Mouse (Mus musculus): Measurements from ENCODE around the gene Gp2. TPM values are rescaled to one million over a fixed set of nuclear protein-coding genes. Genes with fewer than 3 reads are reported as not detected.

Gene Gp2
- total RNA-seq (2015) (not detected in 2 replicates), total RNA-seq (2017) (not detected in 2 replicates)

DNA sequence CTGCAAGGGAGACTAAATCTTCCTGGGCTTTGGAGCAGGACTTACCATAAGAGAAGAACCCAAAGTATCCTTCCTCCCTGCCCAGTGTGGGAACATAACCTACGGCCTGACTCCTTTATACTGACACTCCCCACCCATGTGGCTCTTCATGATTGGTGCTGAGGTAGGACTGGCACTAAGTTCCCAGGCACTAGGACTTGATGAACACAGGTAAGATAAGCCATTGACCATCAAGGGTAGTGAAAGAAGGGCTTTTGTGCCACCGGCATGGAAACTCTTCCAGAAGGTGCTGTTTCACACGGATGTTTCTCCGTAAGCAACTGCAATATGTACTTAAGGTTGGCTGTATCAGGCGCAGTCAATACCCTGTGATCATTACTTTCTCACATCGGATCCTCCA, at the start of gene Gp2:
Gene Gp2 (minus strand): TSS at position 101 of the 400 bp plus-strand sequence.
- no peak for ATAC-seq (ENCODE audit: poor library complexity, severe bottlenecking)

GRCm38 (mm10) chr7:119490041-119490780, 31.1 kb upstream of the Gp2 start:
- no peak for ATAC-seq (ENCODE audit: poor library complexity, severe bottlenecking)

DNA sequence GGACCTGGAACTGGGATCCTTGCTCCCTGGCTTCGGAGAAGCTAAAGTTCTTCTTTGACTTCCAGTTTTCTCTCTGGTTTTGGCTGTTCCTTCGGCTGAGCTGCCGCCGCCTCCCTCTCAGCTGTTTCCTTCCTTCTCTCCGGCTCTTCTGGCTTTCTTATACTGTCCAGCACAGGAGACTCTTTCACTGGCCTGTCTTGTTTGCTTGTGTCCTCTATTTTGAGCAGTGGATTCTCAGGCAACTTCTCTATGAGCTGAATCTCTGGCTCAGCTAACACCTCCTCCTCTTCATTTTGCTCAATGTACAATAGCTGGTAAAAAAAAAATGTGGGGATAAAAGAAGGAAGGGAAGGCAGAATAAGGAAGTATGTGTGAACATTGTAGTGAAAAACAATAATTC, 27.6 kb upstream of the Gp2 start:
- no peak for ATAC-seq (ENCODE audit: poor library complexity, severe bottlenecking)

DNA sequence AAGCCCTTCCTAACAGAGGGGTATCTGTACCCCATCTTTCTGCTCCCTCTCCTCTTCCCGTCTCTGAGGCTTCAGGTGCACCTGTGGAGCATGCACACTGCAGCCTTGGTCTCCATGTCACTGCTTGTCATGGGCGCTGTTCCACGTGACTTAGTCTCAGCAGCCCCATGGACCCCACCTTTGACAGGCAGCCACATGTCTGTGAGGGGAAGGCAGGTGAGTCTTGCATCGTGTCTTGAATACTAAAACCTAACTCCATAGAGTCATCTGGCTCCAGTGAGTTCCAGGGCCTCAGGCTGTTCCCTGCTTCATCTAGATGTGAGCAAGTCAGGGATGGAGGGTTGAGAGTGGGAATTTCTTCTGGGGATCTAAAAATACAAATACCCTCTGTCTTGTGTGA, 25.1 kb upstream of the Gp2 start:
- ATAC-seq (ENCODE audit: poor library complexity, severe bottlenecking), result no peak

DNA sequence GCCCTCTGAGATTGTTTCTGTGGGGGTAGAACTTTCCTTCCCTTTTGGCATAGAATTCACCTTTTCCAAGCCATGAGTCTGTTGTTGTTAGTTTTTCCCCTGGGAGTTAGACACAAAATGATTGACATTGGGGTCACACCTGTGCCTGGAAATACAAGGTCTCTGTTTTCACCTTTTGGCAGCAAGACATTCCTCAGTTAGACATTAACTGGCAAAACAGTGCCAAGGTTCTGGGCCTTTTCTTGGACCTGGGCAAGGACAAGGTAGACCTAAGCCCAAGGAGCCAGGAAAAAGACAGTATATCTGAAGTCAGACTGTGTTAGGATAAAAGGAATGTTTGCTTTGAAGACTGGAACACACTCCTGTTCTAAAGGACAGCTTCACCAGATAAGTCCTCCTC, 20.2 kb upstream of the Gp2 start, which contains the start of gene Umod:
Gene Umod (minus strand): TSS at position 27 of the 400 bp plus-strand sequence.
- ATAC-seq (ENCODE audit: poor library complexity, severe bottlenecking), result no peak

GRCm38 (mm10) chr7:119476500-119477389, 17.7 kb upstream of the Gp2 start:
- peak; percentile 33; the same call in 1 of the 2 replicates for ATAC-seq (ENCODE audit: poor library complexity, severe bottlenecking)

- no peak for ATAC-seq (ENCODE audit: poor library complexity, severe bottlenecking)
Observed at GRCm38 (mm10) chr7:119454192-119454591, 4.9 kb downstream of the Gp2 start.

GRCm38 (mm10) chr7:119443849-119444248, 15.2 kb downstream of the Gp2 start:
- ATAC-seq (ENCODE audit: poor library complexity, severe bottlenecking), result no peak

- no peak for ATAC-seq (ENCODE audit: poor library complexity, severe bottlenecking)
Observed at GRCm38 (mm10) chr7:119441938-119442337, 17.1 kb downstream of the Gp2 start.

GRCm38 (mm10) chr7:119427180-119427616, 31.9 kb downstream of the Gp2 start:
- ATAC-seq (ENCODE audit: poor library complexity, severe bottlenecking), result no peak

DNA sequence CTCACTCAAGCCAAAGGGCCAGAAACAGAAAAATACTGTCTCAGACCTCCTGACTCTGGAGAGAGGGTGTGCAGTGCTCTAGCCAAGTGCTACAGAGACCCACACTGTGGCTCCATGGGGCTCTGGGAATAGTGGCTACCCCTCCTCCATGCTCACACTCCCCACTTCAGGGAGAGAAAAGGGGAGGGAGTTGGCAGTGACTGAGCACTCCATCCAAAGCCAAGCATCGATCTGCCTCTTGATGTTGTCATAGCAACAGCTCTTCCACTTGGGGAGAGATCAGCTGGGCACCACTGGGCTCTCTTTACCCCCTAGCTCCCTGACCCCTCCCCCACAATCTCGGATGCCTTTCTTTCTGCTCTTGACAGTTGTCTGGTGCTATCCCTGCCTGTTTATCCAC, 38.4 kb downstream of the Gp2 start:
- no peak for ATAC-seq (ENCODE audit: poor library complexity, severe bottlenecking)

DNA sequence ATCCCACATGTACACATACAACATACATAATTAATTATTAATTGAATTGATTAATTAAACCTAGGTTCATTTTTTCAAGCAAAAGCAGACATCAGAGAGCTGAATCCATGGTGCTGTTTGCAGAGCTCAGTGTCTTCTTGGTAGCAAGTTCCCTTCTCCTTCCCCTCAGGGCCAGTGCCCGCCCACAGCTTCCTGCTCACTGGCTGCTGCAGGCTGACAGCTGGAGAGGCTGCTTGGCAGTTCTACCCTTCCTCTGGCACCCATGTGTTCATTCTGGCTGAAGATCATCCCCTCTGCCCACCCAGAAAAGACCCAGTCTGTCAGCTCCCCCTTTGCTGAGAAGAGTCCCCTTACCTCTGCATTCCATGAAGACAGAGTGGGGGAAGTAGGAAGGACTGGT, 40.6 kb downstream of the Gp2 start:
- no peak for ATAC-seq (ENCODE audit: poor library complexity, severe bottlenecking)

DNA sequence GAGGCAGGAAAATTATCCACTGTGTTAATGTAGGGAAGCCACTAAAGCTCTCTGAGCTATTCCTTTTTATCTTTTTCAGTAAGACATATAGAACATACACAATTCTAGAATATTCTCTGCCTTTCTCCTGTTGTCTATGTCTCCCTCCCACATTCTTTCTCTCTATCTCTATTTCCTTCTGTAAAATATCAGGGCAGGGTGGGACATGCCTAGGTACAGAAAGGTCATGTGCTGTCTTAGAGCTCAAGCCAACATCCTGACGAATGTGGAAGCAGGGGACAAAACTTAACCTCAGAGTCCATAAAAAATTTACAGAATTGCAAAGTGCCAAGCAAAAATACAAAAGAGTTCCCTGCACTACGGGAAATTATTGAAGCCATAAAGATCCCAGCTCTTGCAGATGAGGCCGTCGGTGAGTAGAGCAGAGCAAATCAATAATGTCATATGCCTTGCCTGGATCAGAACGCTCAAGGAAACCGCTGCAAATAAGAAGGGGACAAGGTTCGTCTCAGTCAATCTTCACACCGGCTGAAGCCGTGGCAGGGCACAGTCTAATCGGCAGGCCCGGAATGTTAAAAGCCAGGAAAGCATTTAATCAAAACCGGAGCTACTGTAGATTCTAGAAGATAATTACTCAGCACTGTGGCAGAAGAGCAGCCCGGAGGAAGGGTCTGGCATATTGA, 64.9 kb downstream of the Gp2 start:
- ATAC-seq (ENCODE audit: poor library complexity, severe bottlenecking), result no peak

Other genes starting within 250 kb of the Gp2 start
- gene Umod, start 20.0 kb upstream of the Gp2 start, total RNA-seq (2015), result not detected in 2 replicates
- not detected in 2 replicates for gene Umod, start 20.0 kb upstream of the Gp2 start, total RNA-seq (2017)
- not detected in 2 replicates for gene Acsm5, start 60.2 kb upstream of the Gp2 start, total RNA-seq (2015)
- gene Acsm5, start 60.2 kb upstream of the Gp2 start, total RNA-seq (2017), result not detected in 2 replicates
- not detected in 2 replicates for gene Pdilt, start 64.2 kb upstream of the Gp2 start, total RNA-seq (2015)
- gene Pdilt, start 64.2 kb upstream of the Gp2 start, total RNA-seq (2017), result not detected in 2 replicates
- not detected in 2 replicates for gene Acsm2, start 95.1 kb upstream of the Gp2 start, total RNA-seq (2015)
- gene Acsm2, start 95.1 kb upstream of the Gp2 start, total RNA-seq (2017), result not detected in 2 replicates
- gene Acsm1, start 147.7 kb upstream of the Gp2 start, total RNA-seq (2015), result not detected in 2 replicates
- gene Acsm1, start 147.7 kb upstream of the Gp2 start, total RNA-seq (2017), result not detected in 2 replicates
- not detected in 2 replicates for gene Acsm4, start 230.7 kb upstream of the Gp2 start, total RNA-seq (2015)
- gene Acsm4, start 230.7 kb upstream of the Gp2 start, total RNA-seq (2017), result not detected in 2 replicates